Mouse (Mus musculus): ENCODE measurements at regions not wholly inside any gene's neighbourhood (a gene's known extent, or its start where the extent isn't known, plus 50 kb on each side); places are given as distances from the start of the nearest gene placed in this dataset.

- H3K36me3 ChIP-seq (ENCODE audit: control insufficient read depth, insufficient read depth, low read length, poor library complexity, severe bottlenecking), result no peaks in the 10 kb centered on the region
- no peak for DNase-seq (ENCODE audit: low read depth, low spot score)
- no peaks in the 10 kb centered on the region; the same call in 1 of the 2 replicates for H3K27me3 ChIP-seq (ENCODE audit: control insufficient read depth, insufficient read depth, low read length, poor library complexity, severe bottlenecking)
Measured at GRCm38 (mm10) chr2:118025829-118026735, 85.6 kb upstream of the Thbs1 start.

GRCm38 (mm10) chr2:118028881-118029280 lies 82.8 kb upstream of the Thbs1 start:
- H3K36me3 ChIP-seq (ENCODE audit: control insufficient read depth, insufficient read depth, low read length, poor library complexity, severe bottlenecking), result no peaks in the 10 kb centered on the region
- DNase-seq (ENCODE audit: low read depth, low spot score), result no peak
- H3K27me3 ChIP-seq (ENCODE audit: control insufficient read depth, insufficient read depth, low read length, poor library complexity, severe bottlenecking), result no peaks in the 10 kb centered on the region; the same call in 1 of the 2 replicates

- H3K27me3 ChIP-seq (ENCODE audit: control insufficient read depth, insufficient read depth, low read length, poor library complexity, severe bottlenecking), result no peaks in the 10 kb centered on the region; the same call in 1 of the 2 replicates
- no peaks in the 10 kb centered on the region for H3K36me3 ChIP-seq (ENCODE audit: control insufficient read depth, insufficient read depth, low read length, poor library complexity, severe bottlenecking)
- no peak for DNase-seq (ENCODE audit: low read depth, low spot score)
Measured at GRCm38 (mm10) chr2:118029470-118030108, 82.1 kb upstream of the Thbs1 start.

DNA sequence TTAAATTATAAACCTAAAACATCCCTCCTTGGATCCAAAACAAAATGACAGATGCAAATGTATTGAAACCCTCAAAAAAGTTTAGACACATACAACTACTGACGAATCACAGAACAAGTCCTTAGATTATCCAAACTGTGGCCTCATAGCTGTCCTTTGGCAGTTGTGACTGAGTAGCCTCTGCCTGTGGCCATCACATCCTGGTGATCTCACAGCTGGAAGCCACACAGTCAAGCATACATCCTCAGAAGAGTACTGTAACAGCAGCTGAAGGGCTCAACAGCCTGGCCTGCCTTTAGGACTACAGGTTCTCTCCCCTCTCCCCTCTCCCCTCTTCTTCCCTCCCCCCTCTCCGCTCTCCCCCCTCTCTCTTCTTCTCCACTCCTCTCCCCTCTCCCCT lies 80.0 kb upstream of the Thbs1 start:
- H3K36me3 ChIP-seq (ENCODE audit: control insufficient read depth, insufficient read depth, low read length, poor library complexity, severe bottlenecking), result no peaks in the 10 kb centered on the region
- H3K27me3 ChIP-seq (ENCODE audit: control insufficient read depth, insufficient read depth, low read length, poor library complexity, severe bottlenecking), result no peaks in the 10 kb centered on the region; the same call in 1 of the 2 replicates
- DNase-seq (ENCODE audit: low read depth, low spot score), result no peak

DNA sequence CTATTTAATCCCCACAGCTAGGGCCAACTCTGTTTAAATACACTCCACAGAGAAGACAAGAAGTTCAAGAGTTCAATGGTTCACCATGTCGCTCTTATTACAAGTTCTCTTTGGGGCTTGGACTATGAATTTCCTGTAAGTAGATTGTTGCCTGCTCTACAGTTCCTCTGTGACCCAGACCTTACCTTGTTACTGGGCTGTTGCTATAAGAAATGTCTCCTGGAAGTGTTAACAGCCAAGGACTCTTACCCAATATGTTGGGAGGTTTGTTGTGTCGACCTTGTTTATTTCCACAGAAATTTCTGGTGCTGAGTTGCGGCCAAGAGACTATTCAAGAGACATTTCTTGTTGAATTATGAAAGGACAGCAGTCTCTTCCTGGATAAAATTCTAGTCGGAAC lies 78.3 kb upstream of the Thbs1 start:
- no peak for DNase-seq (ENCODE audit: low read depth, low spot score)
- H3K36me3 ChIP-seq (ENCODE audit: control insufficient read depth, insufficient read depth, low read length, poor library complexity, severe bottlenecking), result no peaks in the 10 kb centered on the region
- no peaks in the 10 kb centered on the region; the same call in 1 of the 2 replicates for H3K27me3 ChIP-seq (ENCODE audit: control insufficient read depth, insufficient read depth, low read length, poor library complexity, severe bottlenecking)

DNA sequence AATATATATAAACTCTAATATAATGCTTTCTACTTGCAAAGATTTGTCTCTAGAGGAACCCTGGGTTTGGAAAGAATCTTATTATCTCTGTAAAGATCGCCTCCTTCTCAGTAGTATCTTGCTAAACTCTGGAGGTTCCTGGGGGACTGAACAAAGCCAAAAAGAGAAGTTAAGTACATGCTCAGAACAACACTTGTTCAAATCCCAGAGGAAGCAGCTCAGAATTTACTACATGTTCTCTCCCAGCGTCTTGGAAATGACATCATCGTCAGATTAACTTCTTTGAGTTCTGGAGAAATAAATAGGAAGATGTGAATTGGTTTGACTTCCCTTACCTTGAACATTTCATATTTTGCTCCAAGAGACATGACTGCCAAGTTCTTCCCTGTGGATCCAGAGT lies 77.7 kb upstream of the Thbs1 start:
- Histone ChIP-seq H3K27me3 (ENCODE audit: control insufficient read depth, insufficient read depth, low read length, poor library complexity, severe bottlenecking) (no peaks in the 10 kb centered on the region; the same call in 1 of the 2 replicates), H3K36me3 (ENCODE audit: control insufficient read depth, insufficient read depth, low read length, poor library complexity, severe bottlenecking) (no peaks in the 10 kb centered on the region)
- no peak for DNase-seq (ENCODE audit: low read depth, low spot score)

DNA sequence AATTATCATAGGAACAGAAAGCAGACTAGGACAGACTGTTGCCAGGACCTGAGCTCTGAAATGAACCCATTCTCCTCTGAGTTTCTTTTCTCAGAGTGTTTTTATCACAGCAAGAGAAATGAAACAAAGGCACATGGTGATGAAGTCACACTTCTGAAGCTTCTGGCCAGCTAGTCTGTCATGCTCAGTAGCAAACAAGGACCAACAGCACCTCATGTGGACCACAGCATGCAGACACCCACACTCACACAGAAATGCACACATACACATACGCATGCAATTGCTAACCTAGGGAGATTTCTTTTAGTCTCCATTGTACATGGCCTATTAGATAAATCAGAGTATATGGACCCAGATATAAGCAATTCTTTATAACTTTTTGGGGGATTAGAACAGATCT lies 76.3 kb upstream of the Thbs1 start:
- DNase-seq (ENCODE audit: low read depth, low spot score), result peak; percentile 1
- Histone ChIP-seq H3K36me3 (ENCODE audit: control insufficient read depth, insufficient read depth, low read length, poor library complexity, severe bottlenecking) (no peaks in the 10 kb centered on the region), H3K27me3 (ENCODE audit: control insufficient read depth, insufficient read depth, low read length, poor library complexity, severe bottlenecking) (no peaks in the 10 kb centered on the region; the same call in 1 of the 2 replicates)

DNA sequence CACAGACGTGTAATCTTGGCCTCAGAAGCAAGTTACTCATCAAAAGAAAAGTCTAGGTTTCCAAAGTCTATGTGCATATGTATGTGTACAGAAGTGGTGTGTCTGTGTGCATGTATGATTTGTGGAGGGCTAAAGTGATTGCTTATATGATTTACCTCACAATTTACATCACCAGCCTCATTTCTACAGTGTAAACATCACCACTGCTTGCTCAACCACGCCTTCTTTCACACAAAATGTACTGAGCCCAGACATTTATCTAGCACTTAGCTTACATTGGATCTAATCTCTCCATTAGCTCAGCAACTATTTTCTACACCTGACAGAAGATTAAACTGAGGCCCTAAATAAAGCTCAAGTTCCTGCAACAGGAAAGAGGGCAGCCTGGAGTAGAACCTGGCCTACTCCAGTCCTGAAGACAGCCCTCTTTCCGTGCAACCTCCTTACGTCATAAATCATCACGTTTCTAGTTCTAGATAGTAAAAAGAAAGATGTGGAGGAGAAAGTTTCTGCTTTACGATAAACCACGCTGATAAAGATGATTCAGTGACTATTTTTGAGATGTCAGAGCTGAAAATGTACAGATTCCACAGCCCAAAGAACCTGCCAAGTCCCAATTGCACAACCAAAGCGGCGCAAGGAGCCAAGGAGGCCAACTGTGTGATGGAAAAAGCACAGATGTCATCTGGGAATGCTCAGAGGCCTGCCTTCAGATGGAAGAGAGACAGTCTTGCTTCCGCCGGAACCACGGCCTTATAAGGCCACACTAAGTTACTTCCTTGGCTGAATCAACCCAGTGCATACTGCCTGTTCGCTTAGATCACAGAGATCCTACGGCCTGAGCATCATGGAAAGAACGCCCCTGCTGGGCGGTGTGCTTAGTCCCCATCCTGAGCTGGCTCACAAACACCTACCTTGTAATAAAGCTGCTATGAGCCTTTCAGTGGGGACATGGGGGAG lies 72.5 kb upstream of the Thbs1 start:
- DNase-seq (ENCODE audit: low read depth, low spot score), result no peak
- Histone ChIP-seq H3K27me3 (ENCODE audit: control insufficient read depth, insufficient read depth, low read length, poor library complexity, severe bottlenecking) (no peaks in the 10 kb centered on the region), H3K36me3 (ENCODE audit: control insufficient read depth, insufficient read depth, low read length, poor library complexity, severe bottlenecking) (no peaks in the 10 kb centered on the region)

DNA sequence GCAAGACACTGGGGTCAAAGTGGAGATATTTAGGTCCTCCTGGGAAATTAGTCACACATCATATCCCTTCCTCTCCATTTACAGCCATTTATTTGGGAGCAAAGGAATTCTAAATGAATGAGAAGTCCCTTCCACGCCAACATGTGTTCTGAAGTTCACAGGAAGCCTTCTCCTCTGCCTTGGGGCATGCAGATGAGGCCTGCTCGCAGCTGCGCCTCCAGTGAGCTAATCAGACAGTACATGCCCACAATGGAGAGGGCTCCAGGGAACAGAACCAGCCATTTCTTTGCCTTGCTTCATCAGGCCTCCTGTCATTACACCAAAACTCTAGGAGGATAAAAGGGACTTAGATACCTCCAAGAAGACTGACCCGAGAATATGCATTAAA lies 71.9 kb upstream of the Thbs1 start:
- no peak for DNase-seq (ENCODE audit: low read depth, low spot score)
- Histone ChIP-seq H3K36me3 (ENCODE audit: control insufficient read depth, insufficient read depth, low read length, poor library complexity, severe bottlenecking) (no peaks in the 10 kb centered on the region), H3K27me3 (ENCODE audit: control insufficient read depth, insufficient read depth, low read length, poor library complexity, severe bottlenecking) (no peaks in the 10 kb centered on the region)

- Histone ChIP-seq H3K36me3 (ENCODE audit: control insufficient read depth, insufficient read depth, low read length, poor library complexity, severe bottlenecking) (no peaks in the 10 kb centered on the region), H3K27me3 (ENCODE audit: control insufficient read depth, insufficient read depth, low read length, poor library complexity, severe bottlenecking) (no peaks in the 10 kb centered on the region)
- no peak for DNase-seq (ENCODE audit: low read depth, low spot score)
Measured at GRCm38 (mm10) chr2:118042380-118043055, 69.2 kb upstream of the Thbs1 start.

DNA sequence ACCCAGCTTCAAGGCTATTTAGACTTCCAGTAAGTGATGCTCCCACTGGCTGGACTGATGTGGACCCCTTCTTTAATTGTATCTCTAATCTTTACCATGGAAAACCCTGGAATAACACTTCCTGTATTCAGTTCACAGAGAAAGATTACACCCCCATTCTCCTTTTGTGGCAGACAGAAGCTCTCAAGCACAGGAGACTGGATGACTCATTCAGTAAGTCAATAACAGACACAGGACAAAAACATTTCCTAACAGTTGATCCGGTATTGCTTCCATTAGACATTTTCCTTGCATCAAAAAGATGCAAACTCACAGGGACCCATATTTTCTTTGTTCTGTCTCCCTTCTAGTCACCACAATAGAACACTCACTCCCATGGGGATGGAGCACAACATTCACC lies 67.0 kb upstream of the Thbs1 start:
- H3K27me3 ChIP-seq (ENCODE audit: control insufficient read depth, insufficient read depth, low read length, poor library complexity, severe bottlenecking), result no peaks in the 10 kb centered on the region
- DNase-seq (ENCODE audit: low read depth, low spot score), result no peak
- H3K36me3 ChIP-seq (ENCODE audit: control insufficient read depth, insufficient read depth, low read length, poor library complexity, severe bottlenecking), result no peaks in the 10 kb centered on the region

GRCm38 (mm10) chr2:118050326-118050725 lies 61.4 kb upstream of the Thbs1 start:
- Histone ChIP-seq H3K27me3 (ENCODE audit: control insufficient read depth, insufficient read depth, low read length, poor library complexity, severe bottlenecking) (no peaks in the 10 kb centered on the region), H3K36me3 (ENCODE audit: control insufficient read depth, insufficient read depth, low read length, poor library complexity, severe bottlenecking) (no peaks in the 10 kb centered on the region)
- DNase-seq (ENCODE audit: low read depth, low spot score), result no peak

- no peak for DNase-seq (ENCODE audit: low read depth, low spot score)
- H3K27me3 ChIP-seq (ENCODE audit: control insufficient read depth, insufficient read depth, low read length, poor library complexity, severe bottlenecking), result no peaks in the 10 kb centered on the region
- H3K36me3 ChIP-seq (ENCODE audit: control insufficient read depth, insufficient read depth, low read length, poor library complexity, severe bottlenecking), result no peaks in the 10 kb centered on the region
Measured at GRCm38 (mm10) chr2:118051610-118052009, 60.1 kb upstream of the Thbs1 start.

GRCm38 (mm10) chr2:118053512-118053911 lies 58.2 kb upstream of the Thbs1 start:
- DNase-seq (ENCODE audit: low read depth, low spot score), result no peak
- Histone ChIP-seq H3K27me3 (ENCODE audit: control insufficient read depth, insufficient read depth, low read length, poor library complexity, severe bottlenecking) (no peaks in the 10 kb centered on the region), H3K36me3 (ENCODE audit: control insufficient read depth, insufficient read depth, low read length, poor library complexity, severe bottlenecking) (no peaks in the 10 kb centered on the region)

Data from splenic B cell, adult 2 months (primary cell).